Mouse (Mus musculus): ENCODE results near the gene Kank1. TPM values are rescaled to one million over a fixed set of nuclear protein-coding genes. Genes with fewer than 3 reads are reported as not detected.
"Not testable (repeated sequence)": the region's sequence is repeated elsewhere in the genome, so short reads cannot be mapped to it uniquely, and the experiment has no call there.

The Kank1 gene
- polyA plus RNA-seq, 1 experiment from 2014 or later: 18.4 TPM

GRCm38 (mm10) chr19:25450869-25451629, 214.3 kb downstream of the Kank1 start:
- H3K9me3 ChIP-seq (replicated peaks; ENCODE audit: low read length): no peaks in the 10 kb centered on the region
- peak; percentile 83 for TF ChIP-seq CTCF (IDR thresholded peaks at IDR 0.05; ENCODE audit: low read depth)
- peak; percentile 87 for DNase-seq (ENCODE audit: low spot score)
- 47% methylated on average over 11 of the region's 11 CpGs for WGBS
- no peak overlapping the region for H3K4me3 ChIP-seq (replicated peaks; ENCODE audit: low read depth, low read length)
- no peak overlapping the region for H3K27ac ChIP-seq
- no peaks in the 10 kb centered on the region for H3K27me3 ChIP-seq (ENCODE audit: insufficient read depth, low read length)
- ATAC-seq (replicated peaks; ENCODE audit: low FRiP score, low read depth): 0 out of 2 replicates have a peak, but pooled peaks have one; percentile 61
- H3K4me2 ChIP-seq (ENCODE audit: low read length): no peak overlapping the region
- no peak overlapping the region for H3K9ac ChIP-seq (ENCODE audit: low read depth, low read length)
- no peaks in the 10 kb centered on the region for H3K36me3 ChIP-seq (ENCODE audit: insufficient read depth, low read length)
- no peaks in the 10 kb centered on the region for H3K4me1 ChIP-seq (replicated peaks; ENCODE audit: insufficient read depth, low read length)

GRCm38 (mm10) chr19:25453146-25453545, 216.4 kb downstream of the Kank1 start:
- Histone ChIP-seq H3K9ac (ENCODE audit: low read depth, low read length) (no peak overlapping the region), H3K36me3 (ENCODE audit: insufficient read depth, low read length) (no peaks in the 10 kb centered on the region), H3K9me3 (replicated peaks; ENCODE audit: low read length) (no peaks in the 10 kb centered on the region), H3K4me1 (replicated peaks; ENCODE audit: insufficient read depth, low read length) (no peaks in the 10 kb centered on the region), H3K27ac (no peak overlapping the region), H3K4me3 (replicated peaks; ENCODE audit: low read depth, low read length) (no peak overlapping the region), H3K4me2 (ENCODE audit: low read length) (no peak overlapping the region), H3K27me3 (ENCODE audit: insufficient read depth, low read length) (no peaks in the 10 kb centered on the region)
- 81% methylated on average over 5 of the region's 5 CpGs for WGBS
- ATAC-seq (replicated peaks; ENCODE audit: low FRiP score, low read depth): no peak
- TF ChIP-seq CTCF (IDR thresholded peaks at IDR 0.05; ENCODE audit: low read depth): no peak
- DNase-seq (ENCODE audit: low spot score): no peak

- no peak for ATAC-seq (replicated peaks; ENCODE audit: low FRiP score, low read depth)
- H3K4me1 ChIP-seq (replicated peaks; ENCODE audit: insufficient read depth, low read length): no peaks in the 10 kb centered on the region
These were observed 224.0 kb downstream of the Kank1 start for GRCm38 (mm10) chr19:25460760-25461159.

GRCm38 (mm10) chr19:25461553-25462320, 225.0 kb downstream of the Kank1 start:
- no peak for TF ChIP-seq CTCF (IDR thresholded peaks at IDR 0.05; ENCODE audit: low read depth)
- DNase-seq (ENCODE audit: low spot score): peak; percentile 50
- H3K27me3 ChIP-seq (ENCODE audit: insufficient read depth, low read length): no peaks in the 10 kb centered on the region

More at GRCm38 (mm10) chr19:25460760-25461159, 224.0 kb downstream of the Kank1 start:
- no peak overlapping the region for H3K9ac ChIP-seq (ENCODE audit: low read depth, low read length)
- TF ChIP-seq CTCF (IDR thresholded peaks at IDR 0.05; ENCODE audit: low read depth): no peak
- no peaks in the 10 kb centered on the region for H3K27me3 ChIP-seq (ENCODE audit: insufficient read depth, low read length)
- no peaks in the 10 kb centered on the region for H3K9me3 ChIP-seq (replicated peaks; ENCODE audit: low read length)
- H3K27ac ChIP-seq: no peak overlapping the region
- no peaks in the 10 kb centered on the region for H3K36me3 ChIP-seq (ENCODE audit: insufficient read depth, low read length)
- no peak for DNase-seq (ENCODE audit: low spot score)
- WGBS: 85% methylated on average over 8 of the region's 8 CpGs
- no peak overlapping the region for H3K4me3 ChIP-seq (replicated peaks; ENCODE audit: low read depth, low read length)
- no peak overlapping the region for H3K4me2 ChIP-seq (ENCODE audit: low read length)

GRCm38 (mm10) chr19:25475806-25476205, 239.0 kb downstream of the Kank1 start:
- not testable (repeated sequence) for H3K9ac ChIP-seq (ENCODE audit: low read depth, low read length); H3K4me3 ChIP-seq (replicated peaks; ENCODE audit: low read depth, low read length); H3K4me1 ChIP-seq (replicated peaks; ENCODE audit: insufficient read depth, low read length); H3K27me3 ChIP-seq (ENCODE audit: insufficient read depth, low read length); DNase-seq (ENCODE audit: low spot score); ATAC-seq (replicated peaks; ENCODE audit: low FRiP score, low read depth); H3K4me2 ChIP-seq (ENCODE audit: low read length); H3K9me3 ChIP-seq (replicated peaks; ENCODE audit: low read length); H3K27ac ChIP-seq; H3K36me3 ChIP-seq (ENCODE audit: insufficient read depth, low read length)
- TF ChIP-seq CTCF (IDR thresholded peaks at IDR 0.05; ENCODE audit: low read depth): peak; percentile 55
- 65% methylated on average over 4 of the region's 4 CpGs for WGBS

More at GRCm38 (mm10) chr19:25461553-25462320, 225.0 kb downstream of the Kank1 start:
- Histone ChIP-seq H3K36me3 (ENCODE audit: insufficient read depth, low read length) (no peaks in the 10 kb centered on the region), H3K4me3 (replicated peaks; ENCODE audit: low read depth, low read length) (no peak overlapping the region), H3K9me3 (replicated peaks; ENCODE audit: low read length) (no peaks in the 10 kb centered on the region), H3K4me2 (ENCODE audit: low read length) (peak overlapping the region; percentile 40), H3K27ac (no peak overlapping the region), H3K9ac (ENCODE audit: low read depth, low read length) (no peak overlapping the region), H3K4me1 (replicated peaks; ENCODE audit: insufficient read depth, low read length) (no peaks in the 10 kb centered on the region)
- 35% methylated on average over 20 of the region's 20 CpGs for WGBS
- ATAC-seq (replicated peaks; ENCODE audit: low FRiP score, low read depth): peak; percentile 49; the same call in 1 of the 2 replicates

- 81% methylated on average over 5 of the region's 5 CpGs for WGBS
- H3K27me3 ChIP-seq (ENCODE audit: insufficient read depth, low read length): no peaks in the 10 kb centered on the region
- H3K27ac ChIP-seq: no peak overlapping the region
These were observed 242.4 kb downstream of the Kank1 start for GRCm38 (mm10) chr19:25479152-25479669.

More at GRCm38 (mm10) chr19:25479152-25479669, 242.4 kb downstream of the Kank1 start:
- Histone ChIP-seq H3K9ac (ENCODE audit: low read depth, low read length) (no peak overlapping the region), H3K4me2 (ENCODE audit: low read length) (no peak overlapping the region), H3K36me3 (ENCODE audit: insufficient read depth, low read length) (no peaks in the 10 kb centered on the region), H3K4me3 (replicated peaks; ENCODE audit: low read depth, low read length) (no peak overlapping the region), H3K4me1 (replicated peaks; ENCODE audit: insufficient read depth, low read length) (no peaks in the 10 kb centered on the region), H3K9me3 (replicated peaks; ENCODE audit: low read length) (no peaks in the 10 kb centered on the region)
- TF ChIP-seq CTCF (IDR thresholded peaks at IDR 0.05; ENCODE audit: low read depth): no peak
- ATAC-seq (replicated peaks; ENCODE audit: low FRiP score, low read depth): no peak
- DNase-seq (ENCODE audit: low spot score): no peak
